Mouse (Mus musculus): ENCODE measurements around the gene Actl6a. TPM values are rescaled to one million over a fixed set of nuclear protein-coding genes. Genes with fewer than 3 reads are reported as not detected.

The Actl6a gene
- polyA plus RNA-seq, 1 experiment from 2014 or later, result 199 TPM

DNA sequence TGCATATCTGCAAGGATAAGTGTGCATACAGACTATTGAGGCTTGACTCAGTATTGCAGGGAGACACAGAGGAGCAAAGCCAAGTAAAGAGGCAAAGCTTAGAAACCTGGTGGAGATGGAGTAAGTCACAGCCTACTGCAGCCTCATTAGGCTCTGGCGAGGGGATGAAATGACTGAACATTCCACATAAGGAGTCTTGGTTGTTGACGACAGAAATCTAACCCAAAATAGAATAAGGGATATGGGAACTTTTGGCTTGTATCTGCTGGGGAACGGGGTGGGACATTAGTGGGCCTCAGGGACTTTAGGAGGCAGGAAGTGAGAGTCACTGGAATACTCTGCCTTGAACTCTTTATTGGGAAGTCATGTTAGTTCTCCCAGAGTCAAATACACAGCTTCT lies 21.5 kb upstream of the Actl6a start:
- ATAC-seq (ENCODE audit: insufficient read depth) (no peak), DNase-seq (no peak)
- H3K4me1 ChIP-seq (ENCODE audit: insufficient read depth), result no peaks in the 10 kb centered on the region
- no peak overlapping the region for H3K9ac ChIP-seq
- no peak for TF ChIP-seq CTCF (IDR thresholded peaks at IDR 0.05; ENCODE audit: low read depth)
- no peaks in the 10 kb centered on the region for H3K27me3 ChIP-seq (ENCODE audit: insufficient read depth, low read length)
- 75% methylated on average over 3 of the region's 3 CpGs for WGBS
- no peak overlapping the region for H3K4me2 ChIP-seq
- no peak overlapping the region for H3K4me3 ChIP-seq (ENCODE audit: low read depth, low read length)
- H3K36me3 ChIP-seq (ENCODE audit: insufficient read depth), result no peaks in the 10 kb centered on the region
- no peak overlapping the region for H3K27ac ChIP-seq (ENCODE audit: low read depth)
- H3K9me3 ChIP-seq (ENCODE audit: low read depth, low read length), result no peaks in the 10 kb centered on the region

DNA sequence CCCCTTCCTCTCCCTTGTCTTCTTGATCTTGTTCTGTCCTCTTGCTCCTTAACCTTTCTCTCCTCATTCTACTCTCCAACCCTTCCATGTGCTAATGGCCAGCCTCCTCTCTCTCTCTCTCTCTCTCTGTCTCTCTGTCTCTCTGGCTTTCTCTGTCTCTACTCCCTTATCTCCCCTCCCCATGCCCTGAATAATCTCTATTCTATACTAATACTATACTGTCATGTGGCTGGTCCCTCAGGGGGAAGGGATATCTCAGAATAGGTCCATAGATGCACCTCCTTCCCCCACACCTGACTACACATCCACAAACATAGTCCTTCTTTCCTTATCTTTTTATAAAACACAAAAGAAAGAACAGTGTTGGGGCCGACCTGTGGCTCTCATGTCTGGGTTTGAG lies 19.6 kb upstream of the Actl6a start:
- Histone ChIP-seq H3K4me1 (ENCODE audit: insufficient read depth) (no peaks in the 10 kb centered on the region; the same call in 1 of the 2 replicates), H3K9me3 (ENCODE audit: low read depth, low read length) (no peaks in the 10 kb centered on the region), H3K27ac (ENCODE audit: low read depth) (no peak overlapping the region), H3K36me3 (ENCODE audit: insufficient read depth) (no peaks in the 10 kb centered on the region), H3K27me3 (ENCODE audit: insufficient read depth, low read length) (no peaks in the 10 kb centered on the region), H3K4me2 (no peak overlapping the region), H3K4me3 (ENCODE audit: low read depth, low read length) (no peak overlapping the region), H3K9ac (no peak overlapping the region)
- no peak for DNase-seq
- no peak for TF ChIP-seq CTCF (IDR thresholded peaks at IDR 0.05; ENCODE audit: low read depth)
- no peak for ATAC-seq (ENCODE audit: insufficient read depth)
- WGBS, result 61% methylated on average over 1 of the region's 1 CpGs

DNA sequence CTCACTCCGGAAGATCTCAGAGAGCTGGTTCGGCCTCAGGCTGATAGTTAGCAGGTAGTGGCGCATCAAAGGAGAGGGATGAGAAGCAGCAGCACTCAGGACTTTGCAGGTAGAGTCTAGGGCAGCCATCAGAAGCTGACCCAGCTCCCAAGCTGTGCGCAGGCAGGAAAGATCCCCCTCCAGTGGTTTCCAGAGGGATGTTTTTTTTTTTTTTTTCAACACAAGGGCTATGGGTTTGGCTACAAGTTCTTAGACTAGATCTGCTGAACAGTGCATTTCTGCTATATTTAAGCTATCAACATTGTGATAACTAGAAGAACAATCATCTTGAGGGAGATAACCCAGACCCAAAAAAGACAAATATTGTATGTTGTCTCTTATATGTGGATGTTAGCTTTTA lies 18.9 kb upstream of the Actl6a start:
- ATAC-seq (ENCODE audit: insufficient read depth) (no peak), DNase-seq (no peak)
- Histone ChIP-seq H3K9me3 (ENCODE audit: low read depth, low read length) (no peaks in the 10 kb centered on the region), H3K27me3 (ENCODE audit: insufficient read depth, low read length) (no peaks in the 10 kb centered on the region), H3K4me1 (ENCODE audit: insufficient read depth) (no peaks in the 10 kb centered on the region; the same call in 1 of the 2 replicates), H3K27ac (ENCODE audit: low read depth) (no peak overlapping the region), H3K9ac (no peak overlapping the region), H3K4me3 (ENCODE audit: low read depth, low read length) (no peak overlapping the region), H3K36me3 (ENCODE audit: insufficient read depth) (no peaks in the 10 kb centered on the region), H3K4me2 (no peak overlapping the region)
- peak; percentile 17; the same call in 1 of the 2 replicates for TF ChIP-seq CTCF (IDR thresholded peaks at IDR 0.05; ENCODE audit: low read depth)
- WGBS, result 53% methylated on average over 4 of the region's 4 CpGs

DNA sequence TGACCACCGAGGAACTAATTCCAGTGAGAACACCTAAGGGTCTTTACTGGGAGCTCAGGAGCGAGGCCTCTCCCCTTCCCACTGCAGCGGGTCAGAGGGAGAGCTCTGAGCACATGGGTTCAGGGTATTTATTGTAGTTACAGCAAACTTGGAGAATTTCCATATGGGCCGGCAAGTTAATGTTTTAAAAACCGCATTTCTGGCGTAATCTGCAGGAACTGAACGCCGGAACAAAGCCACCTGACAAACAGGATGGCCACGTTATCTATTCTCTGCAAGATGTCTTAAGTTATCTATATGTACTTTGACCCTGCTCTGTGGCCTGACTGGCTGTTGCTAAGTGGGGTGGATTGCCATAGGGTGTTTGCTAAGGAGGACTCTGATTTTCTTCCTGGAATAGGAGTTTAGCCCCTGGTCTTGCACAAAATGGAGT lies 16.5 kb upstream of the Actl6a start:
- Histone ChIP-seq H3K4me1 (ENCODE audit: insufficient read depth) (no peaks in the 10 kb centered on the region; the same call in 1 of the 2 replicates), H3K4me3 (ENCODE audit: low read depth, low read length) (no peak overlapping the region), H3K9ac (no peak overlapping the region), H3K27me3 (ENCODE audit: insufficient read depth, low read length) (no peaks in the 10 kb centered on the region), H3K36me3 (ENCODE audit: insufficient read depth) (no peaks in the 10 kb centered on the region), H3K27ac (ENCODE audit: low read depth) (no peak overlapping the region), H3K9me3 (ENCODE audit: low read depth, low read length) (no peaks in the 10 kb centered on the region), H3K4me2 (no peak overlapping the region)
- no peak for ATAC-seq (ENCODE audit: insufficient read depth)
- no peak for DNase-seq
- no peak for TF ChIP-seq CTCF (IDR thresholded peaks at IDR 0.05; ENCODE audit: low read depth)
- 54% methylated on average over 9 of the region's 9 CpGs for WGBS

DNA sequence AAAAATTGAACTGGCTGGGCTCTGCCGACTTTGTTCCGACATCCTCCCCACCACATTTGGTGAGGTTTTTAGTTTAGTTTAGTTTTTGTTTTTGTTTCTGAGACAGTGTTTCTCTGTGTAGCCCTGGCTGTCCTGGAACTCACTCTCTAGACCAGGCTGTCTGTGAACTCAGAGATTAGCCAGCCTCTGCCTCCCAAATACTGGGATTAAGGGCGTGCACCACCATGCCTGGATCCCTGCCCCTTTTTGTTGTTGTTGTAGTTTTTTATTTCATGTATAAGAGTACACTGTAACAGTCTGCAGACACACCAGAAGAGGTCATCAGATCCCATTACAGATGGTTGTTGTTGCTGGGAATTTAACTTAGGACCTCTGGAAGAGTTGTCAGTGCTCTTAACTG lies 16.1 kb upstream of the Actl6a start:
- ATAC-seq (ENCODE audit: insufficient read depth), result no peak
- Histone ChIP-seq H3K4me1 (ENCODE audit: insufficient read depth) (no peaks in the 10 kb centered on the region; the same call in 1 of the 2 replicates), H3K4me2 (no peak overlapping the region), H3K4me3 (ENCODE audit: low read depth, low read length) (no peak overlapping the region), H3K27me3 (ENCODE audit: insufficient read depth, low read length) (no peaks in the 10 kb centered on the region), H3K36me3 (ENCODE audit: insufficient read depth) (no peaks in the 10 kb centered on the region), H3K9me3 (ENCODE audit: low read depth, low read length) (no peaks in the 10 kb centered on the region), H3K27ac (ENCODE audit: low read depth) (no peak overlapping the region), H3K9ac (no peak overlapping the region)
- 68% methylated on average over 3 of the region's 3 CpGs for WGBS
- no peak for TF ChIP-seq CTCF (IDR thresholded peaks at IDR 0.05; ENCODE audit: low read depth)
- DNase-seq, result no peak

DNA sequence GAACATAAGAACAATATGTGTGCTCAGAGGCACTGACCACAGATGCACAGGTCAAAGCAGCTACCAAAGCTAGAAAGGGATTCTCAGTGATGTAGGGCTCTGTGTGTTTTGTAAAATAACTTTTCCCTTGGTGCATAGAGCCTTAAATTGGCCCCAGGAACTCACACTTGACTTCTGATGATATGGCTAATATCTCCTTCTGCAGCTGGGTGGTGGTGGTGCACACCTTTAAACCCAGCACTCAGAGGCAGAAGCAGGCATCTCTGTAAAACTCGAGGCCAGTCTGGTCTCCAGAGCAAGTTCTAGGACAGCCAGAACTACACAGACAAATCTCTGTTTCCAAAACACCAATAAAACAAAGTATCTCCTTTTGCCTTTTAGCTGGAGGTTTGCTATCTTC lies 15.2 kb upstream of the Actl6a start:
- H3K9ac ChIP-seq, result no peak overlapping the region
- no peaks in the 10 kb centered on the region for H3K9me3 ChIP-seq (ENCODE audit: low read depth, low read length)
- H3K27ac ChIP-seq (ENCODE audit: low read depth), result no peak overlapping the region
- ATAC-seq (ENCODE audit: insufficient read depth) (no peak), DNase-seq (no peak)
- no peaks in the 10 kb centered on the region; the same call in 1 of the 2 replicates for H3K4me1 ChIP-seq (ENCODE audit: insufficient read depth)
- no peak overlapping the region for H3K4me3 ChIP-seq (ENCODE audit: low read depth, low read length)
- 37% methylated on average over 1 of the region's 1 CpGs for WGBS
- no peaks in the 10 kb centered on the region for H3K36me3 ChIP-seq (ENCODE audit: insufficient read depth)
- no peak overlapping the region for H3K4me2 ChIP-seq
- TF ChIP-seq CTCF (IDR thresholded peaks at IDR 0.05; ENCODE audit: low read depth), result no peak
- no peaks in the 10 kb centered on the region for H3K27me3 ChIP-seq (ENCODE audit: insufficient read depth, low read length)

DNA sequence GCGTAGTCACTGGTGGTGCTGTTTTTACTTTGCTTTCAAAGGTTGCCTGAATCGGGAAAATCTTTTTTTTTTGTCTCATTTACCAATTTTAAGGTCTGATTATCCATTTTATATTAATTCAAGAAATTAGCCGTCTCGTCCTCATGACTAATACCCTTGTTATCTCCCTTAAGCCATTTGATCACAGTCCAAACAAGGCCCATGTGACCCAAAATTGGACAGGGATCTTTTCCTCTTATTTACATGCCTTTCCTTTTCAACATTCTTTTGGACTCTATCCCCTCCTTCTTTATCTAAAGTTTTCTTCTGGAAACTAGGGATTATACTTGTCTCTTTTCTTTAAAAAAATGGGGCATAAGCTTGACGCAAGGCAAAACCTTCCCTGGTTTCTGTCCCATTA lies 14.3 kb upstream of the Actl6a start:
- Histone ChIP-seq H3K4me3 (ENCODE audit: low read depth, low read length) (no peak overlapping the region), H3K36me3 (ENCODE audit: insufficient read depth) (no peaks in the 10 kb centered on the region), H3K27ac (ENCODE audit: low read depth) (no peak overlapping the region), H3K9ac (no peak overlapping the region), H3K9me3 (ENCODE audit: low read depth, low read length) (no peaks in the 10 kb centered on the region), H3K4me1 (ENCODE audit: insufficient read depth) (no peaks in the 10 kb centered on the region; the same call in 1 of the 2 replicates), H3K4me2 (no peak overlapping the region), H3K27me3 (ENCODE audit: insufficient read depth, low read length) (no peaks in the 10 kb centered on the region)
- ATAC-seq (ENCODE audit: insufficient read depth) (no peak), DNase-seq (no peak)
- no peak for TF ChIP-seq CTCF (IDR thresholded peaks at IDR 0.05; ENCODE audit: low read depth)
- 61% methylated on average over 5 of the region's 5 CpGs for WGBS

DNA sequence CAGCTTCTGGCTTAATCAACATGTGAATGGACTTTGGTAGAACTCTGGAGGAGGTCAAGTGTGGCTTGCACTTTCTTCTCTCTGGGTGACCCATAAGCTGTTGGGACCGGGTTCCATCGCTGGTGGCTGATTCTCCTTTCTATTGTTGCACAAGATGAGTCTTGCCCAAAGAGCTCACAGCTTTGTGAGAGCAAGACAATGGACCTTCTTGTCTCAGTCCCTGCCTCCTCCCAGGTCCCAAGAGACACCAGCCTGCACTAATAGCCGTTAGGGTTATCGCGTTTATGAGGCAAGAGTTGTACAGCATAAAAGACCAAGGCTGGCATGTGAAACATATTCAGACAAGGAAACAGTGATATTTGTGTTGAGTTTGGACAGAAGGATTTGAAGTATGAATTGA lies 11.9 kb upstream of the Actl6a start:
- H3K36me3 ChIP-seq (ENCODE audit: insufficient read depth), result no peaks in the 10 kb centered on the region
- 74% methylated on average over 5 of the region's 5 CpGs for WGBS
- no peaks in the 10 kb centered on the region for H3K9me3 ChIP-seq (ENCODE audit: low read depth, low read length)
- H3K4me2 ChIP-seq, result no peak overlapping the region
- H3K27ac ChIP-seq (ENCODE audit: low read depth), result no peak overlapping the region
- DNase-seq (no peak), ATAC-seq (ENCODE audit: insufficient read depth) (no peak)
- H3K4me3 ChIP-seq (ENCODE audit: low read depth, low read length), result no peak overlapping the region
- no peaks in the 10 kb centered on the region for H3K27me3 ChIP-seq (ENCODE audit: insufficient read depth, low read length)
- no peaks in the 10 kb centered on the region; the same call in 1 of the 2 replicates for H3K4me1 ChIP-seq (ENCODE audit: insufficient read depth)
- no peak for TF ChIP-seq CTCF (IDR thresholded peaks at IDR 0.05; ENCODE audit: low read depth)
- H3K9ac ChIP-seq, result no peak overlapping the region

Data from lung, embryonic 14.5 days (tissue).